Mouse (Mus musculus) right cerebral cortex, postnatal 10 days (tissue): Measurements from ENCODE around the gene Atg2a.
A peak's percentile ranks its signal among the peaks of the same experiment; 100 is the strongest.
"Not testable (repeated sequence)": the region's sequence is repeated elsewhere in the genome, so short reads cannot be mapped to it uniquely, and the experiment has no call there.

Source experiments
- DNase-seq, 2 experiments: peaks; one replicate each; pipeline ENCODE4 v3.0.0; 2021; ENCODE audit warnings: low spot score in 2 of 2

The Atg2a gene

GRCm38 (mm10) chr19:6296551-6297210 is 55.2 kb downstream of the Atg2a start:
- no peak for DNase-seq

GRCm38 (mm10) chr19:6297641-6298040 is 56.2 kb downstream of the Atg2a start:
- DNase-seq: no peak

GRCm38 (mm10) chr19:6299003-6299402 is 57.5 kb downstream of the Atg2a start:
- no peak for DNase-seq

- DNase-seq: peak; percentile 42 to 43
These were observed 58.2 kb downstream of the Atg2a start for GRCm38 (mm10) chr19:6299450-6300267.

- DNase-seq: no peak
These were observed 59.0 kb downstream of the Atg2a start for GRCm38 (mm10) chr19:6300402-6300841.

- DNase-seq: no peak
These were observed 60.6 kb downstream of the Atg2a start for GRCm38 (mm10) chr19:6302114-6302513.

- DNase-seq: peak in 1 of 2 experiments; percentile 41
These were observed 61.1 kb downstream of the Atg2a start for GRCm38 (mm10) chr19:6302522-6302921.

- DNase-seq: no peak
These were observed 62.4 kb downstream of the Atg2a start for GRCm38 (mm10) chr19:6303831-6304230.

GRCm38 (mm10) chr19:6304787-6305516 is 63.5 kb downstream of the Atg2a start:
- peak; percentile 68 to 87 for DNase-seq

GRCm38 (mm10) chr19:6305517-6306115 is 64.1 kb downstream of the Atg2a start:
- no peak for DNase-seq

GRCm38 (mm10) chr19:6306137-6306551 is 64.7 kb downstream of the Atg2a start, which contains the start of gene Cdc42bpg:
Gene Cdc42bpg (plus strand): TSS chr19:6306456.
- peak; percentile 58 to 70 for DNase-seq

- peak in 1 of 2 experiments; percentile 67 for DNase-seq
These were observed 65.1 kb downstream of the Atg2a start for GRCm38 (mm10) chr19:6306586-6306985.

GRCm38 (mm10) chr19:6307733-6308531 is 66.5 kb downstream of the Atg2a start:
- DNase-seq: no peak

- no peak for DNase-seq
These were observed 68.7 kb downstream of the Atg2a start for GRCm38 (mm10) chr19:6310181-6310580.

GRCm38 (mm10) chr19:6311783-6312182 is 70.3 kb downstream of the Atg2a start:
- not testable (repeated sequence) for DNase-seq
